Mouse (Mus musculus) macrophage (primary cell): ENCODE results near the gene Prkd3. TPM values are rescaled to one million over a fixed set of nuclear protein-coding genes. Genes with fewer than 3 reads are reported as not detected.

Experiments
- H3K27ac ChIP-seq: fragments of 350-480 bp; formaldehyde crosslinking; 2 replicates; pipeline ENCODE4 v1.9.0; 2021
- H3K36me3 ChIP-seq: fragments of 350-480 bp; formaldehyde crosslinking; 2 replicates; pipeline ENCODE4 v1.9.0; 2021; ENCODE audit errors: inconsistent target
- H3K4me3 ChIP-seq: fragments of 350-480 bp; formaldehyde crosslinking; 2 replicates; pipeline ENCODE4 v1.9.0; 2021; ENCODE audit errors: inconsistent target
- H3K79me2 ChIP-seq: fragments of 350-480 bp; formaldehyde crosslinking; 2 replicates; pipeline ENCODE4 v1.9.0; 2021; ENCODE audit errors: inconsistent target
- WGBS: methylation state at CpG from one replicate; pipeline ENCODE4 v1.1.7; 2026; ENCODE audit warnings: inconsistent platforms; ENCODE audit not compliant: missing documents; 5-methylcytosine and 5-hydroxymethylcytosine counted together
- polyA plus RNA-seq: library from polyadenylated mRNA; stranded (reverse); fragments of 250-400 nt; gene quantifications from 3 replicates; pipeline ENCODE4 v1.2.4, GENCODE M21; 2018; ENCODE audit warnings: inconsistent platforms
- total RNA-seq, 78 experiments: library from RNA; depleted of rRNA; stranded (reverse); fragments of 250-400 nt; gene quantifications; 1 replicate in 9 of 78; 2 replicates in 24 of 78; 3 replicates in 43 of 78; 4 replicates in 2 of 78; pipeline ENCODE4 v1.2.4; 2018; ENCODE audit warnings: inconsistent platforms in 56 of 78

The Prkd3 gene
- 100 to 1,000 TPM in 1 of 26 experiments, 10 to 100 TPM in 25; 12.0 to 103 (median 28.6) TPM for total RNA-seq (2018; cell fraction: chromatin; rRNA removed)
- total RNA-seq (2018; cell fraction: cytosol; rRNA removed): 10 to 100 TPM in 25 of 26 experiments, 1 to 10 TPM in 1; 9.7 to 26.2 (median 14.9) TPM
- total RNA-seq (2018; cell fraction: nucleus; rRNA removed): 100 to 1,000 TPM in 1 of 26 experiments, 10 to 100 TPM in 24, 1 to 10 TPM in 1; 9.8 to 107 (median 25.8) TPM
- 12.4 to 15.5 TPM (median 13.1 TPM) in 3 replicates for polyA plus RNA-seq

DNA sequence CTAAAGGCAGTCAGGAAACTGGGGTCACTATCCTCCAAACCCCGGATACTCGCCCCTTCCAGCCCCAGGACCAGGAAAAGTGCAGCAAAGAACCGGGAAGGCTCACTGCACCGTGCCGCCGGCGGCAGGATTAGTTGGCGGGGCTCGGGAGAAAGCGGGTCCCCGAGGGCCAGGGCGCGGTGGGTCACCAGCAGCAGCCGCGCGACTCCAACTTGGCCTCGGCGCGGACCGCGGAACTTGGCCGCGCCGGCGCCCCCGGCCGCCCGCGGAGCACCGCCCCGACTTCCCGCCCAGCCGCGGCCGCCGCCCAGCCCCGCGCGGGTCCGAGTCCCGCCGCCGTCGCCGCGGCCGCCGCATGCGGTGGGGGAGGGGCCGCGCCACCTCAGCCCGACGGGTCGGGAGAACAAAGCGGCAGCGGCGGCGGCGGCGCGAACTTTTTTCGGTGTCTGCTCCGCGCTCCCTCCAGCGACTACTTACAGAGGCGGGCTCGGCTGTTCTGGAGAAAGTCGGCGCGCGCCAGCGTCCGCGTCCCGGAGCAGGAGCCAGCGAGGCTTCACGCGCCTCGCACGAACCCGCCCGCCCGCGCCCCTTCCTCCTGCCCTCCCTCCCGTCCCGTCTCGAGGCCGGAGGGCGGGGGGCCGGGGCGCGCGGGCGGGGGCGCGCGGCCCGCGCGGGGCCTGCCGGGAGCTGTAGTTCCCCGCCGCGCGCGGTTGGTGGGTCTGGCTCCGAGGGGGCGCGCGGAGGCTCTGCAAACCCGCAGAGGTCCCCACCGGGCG is at the start of gene Prkd3:
TSS of gene Prkd3 (minus strand) at position 609 of the 776 bp plus-strand sequence.
- Histone ChIP-seq H3K4me3 (peak within 1 kb of the TSS; percentile 68), H3K79me2 (peaks cover 47% of the 10 kb centered on the region), H3K36me3 (no peaks in the 10 kb centered on the region), H3K27ac (peak within 1 kb of the TSS; percentile 33; the same call in 1 of the 2 replicates)
- WGBS: 2% methylated on average over 63 of the region's 113 CpGs

DNA sequence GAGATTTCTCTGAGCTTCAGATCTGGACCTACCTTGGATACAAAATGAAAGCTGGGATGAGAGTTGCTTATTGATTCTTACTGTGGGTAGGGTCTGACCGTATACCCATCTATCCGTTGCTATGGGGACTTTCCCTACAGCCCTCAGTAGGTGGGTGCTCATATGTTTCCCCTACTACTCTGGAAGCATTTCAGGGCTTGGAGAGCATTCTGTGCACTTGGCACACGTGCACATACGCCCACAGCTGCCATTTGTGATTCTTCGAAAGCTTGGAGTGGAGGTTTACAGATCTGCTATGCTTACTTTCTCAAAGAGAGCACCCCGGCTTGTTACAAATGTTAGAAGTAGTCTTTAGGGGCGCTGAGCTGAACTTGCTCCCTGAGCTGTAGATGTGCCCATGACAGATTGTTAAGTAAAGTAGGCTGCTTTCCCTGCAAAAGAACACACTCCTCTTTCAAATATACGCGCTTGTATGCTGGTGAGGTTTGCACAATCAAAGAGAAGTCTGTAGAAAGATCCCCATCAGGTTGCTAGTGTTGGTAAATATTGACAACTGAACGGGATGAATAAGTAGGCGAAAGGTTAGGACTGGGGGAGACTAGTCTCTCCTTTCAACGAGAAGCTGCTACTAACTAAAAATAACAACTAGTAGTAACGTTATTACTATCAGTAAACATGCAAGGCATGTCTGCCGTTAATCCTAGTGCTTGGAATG is 49.3 kb upstream of the Prkd3 start:
- WGBS: over 99% methylated on average over 14 of the region's 14 CpGs
- H3K27ac ChIP-seq: no peak overlapping the region
- no peak overlapping the region for H3K4me3 ChIP-seq
- H3K36me3 ChIP-seq: no peaks in the 10 kb centered on the region
- H3K79me2 ChIP-seq: no peaks in the 10 kb centered on the region

DNA sequence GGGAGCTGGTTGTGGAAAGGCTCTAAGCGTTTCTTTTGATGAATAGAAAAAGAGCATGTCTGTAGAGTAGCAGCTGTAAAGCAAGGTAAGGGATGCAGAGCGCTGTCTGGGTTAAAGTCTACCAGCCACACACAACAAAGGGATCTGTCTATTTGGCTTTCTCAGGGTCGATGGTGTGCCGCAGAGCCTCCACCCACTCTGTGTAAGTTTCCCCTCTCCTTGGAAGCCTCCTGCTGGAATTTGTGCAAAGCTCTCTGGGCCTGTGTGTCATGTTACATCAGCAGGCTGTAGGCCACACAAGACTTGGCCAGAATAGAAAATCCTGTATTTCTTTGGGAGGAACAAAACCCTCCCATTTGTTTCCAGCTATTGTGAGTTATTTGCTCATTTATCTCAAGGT is 48.4 kb upstream of the Prkd3 start:
- no peak overlapping the region for H3K27ac ChIP-seq

DNA sequence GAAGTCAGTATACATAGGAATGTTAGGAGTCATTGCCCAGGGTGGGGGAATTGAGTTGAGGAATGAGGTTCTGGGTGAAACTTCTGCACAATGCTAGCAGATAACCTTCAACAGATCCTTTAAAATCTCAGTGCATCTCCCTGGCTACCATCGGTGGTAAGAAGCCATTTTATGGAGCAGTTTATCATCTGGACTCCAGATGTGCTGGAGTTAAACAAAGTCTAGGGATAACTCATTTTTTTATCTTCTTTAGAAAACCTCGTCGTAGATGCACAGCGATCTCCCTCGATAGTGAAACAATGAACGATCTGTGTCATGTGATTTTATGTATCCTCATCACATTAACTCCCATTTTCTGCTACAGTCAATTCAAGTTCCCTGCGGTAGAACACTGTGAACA is 48.0 kb upstream of the Prkd3 start:
- WGBS: 94% methylated on average over 7 of the region's 7 CpGs
- no peak overlapping the region for H3K27ac ChIP-seq
- H3K36me3 ChIP-seq: no peaks in the 10 kb centered on the region
- no peaks in the 10 kb centered on the region for H3K79me2 ChIP-seq
- H3K4me3 ChIP-seq: no peak overlapping the region

More for the DNA sequence above, 48.4 kb upstream of the Prkd3 start:
- no peaks in the 10 kb centered on the region for H3K36me3 ChIP-seq
- 86% methylated on average over 4 of the region's 4 CpGs for WGBS
- H3K4me3 ChIP-seq: no peak overlapping the region
- no peaks in the 10 kb centered on the region for H3K79me2 ChIP-seq

DNA sequence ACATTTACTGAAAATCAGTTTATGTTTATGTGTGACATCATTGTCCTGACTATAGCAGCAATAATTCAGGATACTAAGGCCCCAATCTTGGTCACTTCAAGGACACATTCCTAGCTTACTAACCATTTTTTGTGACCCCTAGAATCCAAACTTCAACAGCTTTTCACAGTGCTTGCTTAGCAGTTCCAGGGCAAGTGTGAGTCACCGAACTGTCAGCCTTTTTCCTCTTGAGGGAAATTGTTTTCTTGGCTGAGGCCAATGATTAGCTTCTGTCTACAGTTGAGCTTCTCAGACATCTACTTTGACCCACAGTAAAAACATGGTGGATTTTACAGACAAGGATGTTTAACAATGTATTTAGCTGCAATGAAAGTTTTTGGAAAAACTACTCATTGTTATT is 43.6 kb upstream of the Prkd3 start:
- no peak overlapping the region for H3K4me3 ChIP-seq

DNA sequence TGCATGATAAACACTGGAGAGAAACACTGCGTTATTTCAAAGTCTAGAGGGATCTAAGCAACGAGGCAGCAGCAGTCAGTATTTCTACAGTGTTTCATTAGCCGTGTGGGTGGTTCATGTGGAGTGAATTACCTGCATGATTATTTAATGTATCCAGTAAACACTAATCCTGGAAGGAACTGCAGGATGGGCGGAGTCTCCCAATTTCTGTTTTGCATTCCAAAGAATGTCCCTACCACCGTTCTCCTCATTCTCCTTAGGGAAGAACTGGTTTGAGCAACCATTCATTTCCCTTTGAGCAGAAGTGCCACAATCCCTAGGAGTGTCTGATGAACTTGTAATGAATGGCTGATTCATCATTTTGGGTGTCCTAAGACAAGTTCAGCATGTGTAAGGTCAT is 39.6 kb upstream of the Prkd3 start:
- WGBS: 94% methylated on average over 5 of the region's 5 CpGs
- H3K4me3 ChIP-seq: no peak overlapping the region
- H3K79me2 ChIP-seq: no peaks in the 10 kb centered on the region
- H3K27ac ChIP-seq: no peak overlapping the region
- H3K36me3 ChIP-seq: no peaks in the 10 kb centered on the region

More for the DNA sequence above, 43.6 kb upstream of the Prkd3 start:
- 61% methylated on average over 1 of the region's 1 CpGs for WGBS
- no peaks in the 10 kb centered on the region for H3K36me3 ChIP-seq
- no peak overlapping the region for H3K27ac ChIP-seq
- H3K79me2 ChIP-seq: no peaks in the 10 kb centered on the region

DNA sequence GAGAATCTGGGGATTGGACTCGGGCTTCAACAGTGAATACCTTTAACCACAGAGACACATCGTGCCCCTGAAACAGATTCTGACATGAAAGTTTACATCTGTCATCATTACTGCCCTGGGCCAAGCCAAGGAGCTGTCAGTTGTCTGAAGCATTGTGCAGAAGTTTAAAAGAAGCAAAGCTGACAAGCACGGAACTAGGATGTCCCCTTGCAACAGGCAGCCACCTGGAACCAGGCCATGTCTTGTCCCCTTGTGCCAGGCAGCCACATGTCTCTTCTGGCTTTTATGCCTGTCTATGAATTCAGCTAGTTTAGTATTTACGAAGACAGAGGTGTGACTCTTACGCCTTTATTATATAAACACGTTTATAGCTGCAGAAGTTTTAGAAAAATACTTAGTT is 37.7 kb upstream of the Prkd3 start:
- Histone ChIP-seq H3K36me3 (no peaks in the 10 kb centered on the region), H3K27ac (no peak overlapping the region), H3K4me3 (no peak overlapping the region), H3K79me2 (no peaks in the 10 kb centered on the region)
- 88% methylated on average over 6 of the region's 6 CpGs for WGBS

DNA sequence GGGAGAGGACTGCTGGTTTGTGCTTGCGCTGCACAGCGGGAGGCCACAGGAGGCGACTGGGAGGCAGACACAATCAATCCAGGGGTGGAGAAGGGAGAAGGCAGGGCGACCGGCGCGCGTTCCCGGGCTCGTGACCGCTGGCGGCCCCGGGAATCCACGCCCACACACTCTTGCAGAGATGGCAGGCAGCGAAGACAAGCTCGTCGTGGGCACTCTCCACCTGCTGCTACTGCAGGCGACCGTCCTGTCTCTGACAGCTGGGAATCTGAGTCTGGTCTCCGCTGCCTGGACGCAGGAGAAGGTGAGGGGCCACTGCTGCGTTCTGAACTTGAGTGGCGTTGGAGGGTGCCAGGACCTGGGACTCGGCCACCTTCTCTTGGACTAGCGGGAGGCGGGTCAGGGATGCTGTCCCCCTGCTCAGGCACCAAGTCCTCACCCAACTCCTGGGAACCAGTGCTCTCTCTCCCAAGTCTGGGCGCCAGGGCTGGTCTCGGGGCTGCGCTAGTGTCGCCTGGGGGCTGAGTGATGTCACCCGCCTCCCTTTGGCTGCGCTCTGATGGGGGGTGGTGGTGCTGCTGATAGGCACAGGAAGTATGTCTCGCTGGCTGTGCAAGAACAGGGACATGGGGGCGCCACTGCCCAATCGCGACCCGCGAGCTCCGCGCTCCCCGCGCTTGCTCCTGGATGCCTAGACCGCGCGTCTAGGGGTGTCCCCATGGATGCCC is 31.6 kb upstream of the Prkd3 start:
- WGBS: 2% methylated on average over 45 of the region's 45 CpGs
- no peaks in the 10 kb centered on the region for H3K79me2 ChIP-seq
- no peaks in the 10 kb centered on the region for H3K36me3 ChIP-seq
- H3K4me3 ChIP-seq: peak overlapping the region; percentile 61
- peak overlapping the region; percentile 37; the same call in 1 of the 2 replicates for H3K27ac ChIP-seq

DNA sequence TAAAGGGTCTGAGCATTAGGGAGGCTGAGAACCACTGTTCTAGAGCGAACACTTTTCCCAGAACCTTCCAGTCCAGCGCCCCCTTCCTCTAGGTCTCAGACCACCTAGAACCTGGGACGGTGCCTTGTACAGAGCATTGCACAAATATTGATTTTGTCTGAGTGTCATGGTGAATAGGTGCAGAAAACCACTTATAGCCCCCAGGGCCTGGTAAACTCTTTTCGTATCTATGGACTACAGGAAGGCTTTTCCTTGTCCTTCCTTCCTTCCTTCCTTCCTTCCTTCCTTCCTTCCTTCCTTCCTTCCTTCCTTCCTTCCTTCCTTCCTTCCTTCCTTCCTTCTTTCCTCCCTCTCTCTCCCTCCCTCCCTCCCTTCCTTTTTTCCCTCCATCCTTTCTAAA is 31.0 kb upstream of the Prkd3 start, which contains the start of gene Qpct:
TSS of gene Qpct (plus strand) at position 301 of the 400 bp plus-strand sequence.
- peak within 1 kb of the TSS; percentile 37; the same call in 1 of the 2 replicates for H3K27ac ChIP-seq
- H3K36me3 ChIP-seq: no peaks in the 10 kb centered on the region
- WGBS: 88% methylated on average over 3 of the region's 4 CpGs
- H3K79me2 ChIP-seq: no peaks in the 10 kb centered on the region
- H3K4me3 ChIP-seq: peak within 1 kb of the TSS; percentile 61

DNA sequence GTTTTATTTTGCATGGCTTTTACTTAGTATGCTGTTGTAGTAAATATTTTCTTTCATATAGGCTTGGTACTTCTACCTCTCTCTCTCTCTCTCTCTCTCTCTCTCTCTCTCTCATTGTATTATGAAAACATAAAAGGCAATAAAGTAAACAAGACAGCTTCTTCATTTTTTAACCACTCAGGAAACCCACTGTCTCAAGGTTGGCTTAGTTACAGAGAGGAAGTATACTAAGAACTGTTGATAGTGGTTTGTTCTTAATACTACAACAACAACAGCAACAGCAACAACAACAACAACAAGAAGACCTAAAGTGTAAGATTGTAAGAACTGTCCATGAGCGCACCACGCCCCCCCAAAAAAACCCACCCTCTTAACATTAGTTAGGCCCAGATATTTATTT is 23.1 kb upstream of the Prkd3 start:
- Histone ChIP-seq H3K27ac (no peak overlapping the region), H3K36me3 (no peaks in the 10 kb centered on the region), H3K4me3 (no peak overlapping the region), H3K79me2 (no peaks in the 10 kb centered on the region)
- WGBS: 80% methylated on average over 2 of the region's 2 CpGs

DNA sequence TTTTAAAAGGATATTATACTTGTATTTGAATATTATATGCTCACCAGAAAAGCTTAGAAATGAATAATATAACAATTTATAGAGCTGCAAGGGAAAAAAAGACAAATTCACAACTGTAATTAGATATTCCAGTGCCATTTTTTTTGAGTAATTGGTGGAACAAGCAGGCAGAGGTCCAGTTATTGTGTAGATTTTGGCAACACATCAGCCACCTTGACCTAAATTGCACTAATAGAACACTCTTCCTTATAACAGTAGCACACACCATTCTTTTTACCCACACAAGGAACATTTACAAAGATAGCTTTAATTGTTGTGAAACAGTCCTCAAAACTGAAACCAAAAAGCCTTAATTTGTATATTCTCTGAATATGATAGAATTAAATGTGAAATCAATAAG is 19.0 kb upstream of the Prkd3 start:
- Histone ChIP-seq H3K27ac (no peak overlapping the region), H3K79me2 (no peaks in the 10 kb centered on the region), H3K4me3 (no peak overlapping the region), H3K36me3 (no peaks in the 10 kb centered on the region)

DNA sequence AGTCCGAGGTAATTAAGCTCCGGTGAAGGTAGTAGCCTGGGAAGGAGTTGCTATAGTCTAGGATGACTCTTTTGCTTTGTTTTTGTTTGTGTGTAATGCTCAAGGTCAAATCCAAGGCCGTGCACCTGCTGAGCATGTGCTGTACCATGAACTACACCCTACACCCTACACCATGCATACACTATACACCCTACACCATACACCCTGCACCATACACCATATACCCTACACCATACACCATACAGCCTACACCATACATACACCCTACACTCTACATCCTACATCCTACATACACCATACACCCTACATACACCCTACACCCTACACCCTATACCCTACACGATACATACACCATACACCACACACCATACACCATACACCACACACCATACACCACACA is 12.2 kb upstream of the Prkd3 start:
- 93% methylated on average over 4 of the region's 4 CpGs for WGBS
- Histone ChIP-seq H3K79me2 (no peaks in the 10 kb centered on the region), H3K27ac (no peak overlapping the region), H3K36me3 (no peaks in the 10 kb centered on the region), H3K4me3 (no peak overlapping the region)

DNA sequence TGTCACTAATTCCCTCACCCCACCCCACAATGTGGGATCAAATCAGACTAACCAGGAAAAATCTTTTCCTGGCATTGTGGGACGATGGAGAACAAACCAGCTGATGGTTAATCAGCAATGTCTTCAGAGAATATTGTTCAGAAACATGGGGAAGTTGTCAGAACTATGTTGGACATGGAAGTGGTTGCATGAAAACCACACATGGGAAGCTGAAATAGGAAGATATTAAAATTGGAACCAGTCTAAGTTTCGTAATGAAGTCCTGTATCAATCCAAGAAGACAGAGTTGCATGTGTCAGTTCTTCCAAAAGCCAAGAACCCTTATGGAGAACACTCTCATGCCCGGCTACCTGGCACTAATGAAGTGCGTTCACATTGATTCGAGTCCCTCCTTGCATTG is 11.0 kb upstream of the Prkd3 start:
- Histone ChIP-seq H3K4me3 (no peak overlapping the region), H3K36me3 (no peaks in the 10 kb centered on the region), H3K27ac (no peak overlapping the region), H3K79me2 (no peaks in the 10 kb centered on the region)
- WGBS: 53% methylated on average over 5 of the region's 5 CpGs

DNA sequence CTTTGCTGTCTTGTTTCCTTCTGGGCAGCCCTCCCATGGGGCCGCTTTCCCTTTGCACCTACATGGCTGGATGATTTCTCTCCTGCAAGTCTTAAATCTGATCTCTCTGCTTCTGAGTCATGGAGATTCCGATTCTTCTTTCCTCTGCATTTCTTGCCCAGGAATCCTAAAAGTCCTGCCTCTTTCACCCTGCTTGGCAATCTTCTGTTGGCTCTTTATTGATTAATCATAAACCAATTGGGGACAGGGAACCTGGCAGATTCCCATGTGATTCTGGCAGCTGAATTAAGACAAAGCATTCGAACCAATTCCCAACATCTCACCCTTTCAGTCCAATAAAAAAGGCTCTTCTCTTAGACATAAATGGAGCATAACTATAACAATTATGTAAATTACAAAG is 8.6 kb upstream of the Prkd3 start:
- Histone ChIP-seq H3K79me2 (no peaks in the 10 kb centered on the region), H3K27ac (no peak overlapping the region), H3K4me3 (no peak overlapping the region), H3K36me3 (no peaks in the 10 kb centered on the region)
- WGBS: 93% methylated on average over 3 of the region's 3 CpGs
